Mouse (Mus musculus): ENCODE results near the gene Pak4.
A peak's percentile ranks its signal among the peaks of the same experiment; 100 is the strongest.

Pak4 gene

DNA sequence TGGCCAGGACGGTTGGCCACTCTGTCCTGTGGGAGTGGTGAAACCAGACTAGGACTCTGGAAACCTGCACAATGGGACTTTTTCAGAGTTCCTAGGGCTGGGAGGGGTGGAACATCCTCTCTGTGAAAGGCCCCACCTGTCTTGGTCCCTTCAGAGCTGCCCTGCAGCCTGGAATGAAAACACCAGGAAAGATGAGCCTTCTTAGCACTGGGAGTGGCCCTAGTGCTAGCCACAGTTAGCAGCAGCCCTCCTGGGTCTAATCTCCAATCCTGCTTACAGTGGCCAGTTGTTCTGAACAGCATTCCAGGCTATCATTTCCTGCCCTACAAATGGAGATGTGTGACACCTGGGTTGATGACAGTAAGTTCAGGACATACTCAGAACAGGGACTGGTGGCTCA is 6.1 kb downstream of the Pak4 start:
- DNase-seq (ENCODE audit: low spot score in 2 of 2) = no peak

DNA sequence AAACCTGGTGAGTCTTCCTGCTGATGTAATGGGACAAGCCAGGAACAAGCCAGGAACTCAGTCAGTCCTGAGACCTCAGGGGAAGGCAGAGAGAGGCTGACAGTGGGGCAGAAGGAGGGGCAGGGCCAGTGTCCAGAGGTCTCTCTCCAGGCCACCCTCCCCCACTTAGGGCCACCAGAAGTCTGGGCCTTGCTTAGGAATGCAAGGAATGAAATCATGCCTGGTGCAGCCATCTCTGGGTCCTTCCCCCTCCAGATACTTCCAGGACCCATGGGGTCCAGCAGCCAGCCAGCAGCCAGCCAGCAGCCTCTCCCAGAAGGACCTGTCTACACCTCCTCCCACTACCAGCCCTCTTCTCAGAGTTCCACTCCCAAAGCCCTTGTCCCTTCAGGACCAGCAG is 10.3 kb downstream of the Pak4 start:
- no peak for DNase-seq (ENCODE audit: low spot score in 2 of 2)

DNA sequence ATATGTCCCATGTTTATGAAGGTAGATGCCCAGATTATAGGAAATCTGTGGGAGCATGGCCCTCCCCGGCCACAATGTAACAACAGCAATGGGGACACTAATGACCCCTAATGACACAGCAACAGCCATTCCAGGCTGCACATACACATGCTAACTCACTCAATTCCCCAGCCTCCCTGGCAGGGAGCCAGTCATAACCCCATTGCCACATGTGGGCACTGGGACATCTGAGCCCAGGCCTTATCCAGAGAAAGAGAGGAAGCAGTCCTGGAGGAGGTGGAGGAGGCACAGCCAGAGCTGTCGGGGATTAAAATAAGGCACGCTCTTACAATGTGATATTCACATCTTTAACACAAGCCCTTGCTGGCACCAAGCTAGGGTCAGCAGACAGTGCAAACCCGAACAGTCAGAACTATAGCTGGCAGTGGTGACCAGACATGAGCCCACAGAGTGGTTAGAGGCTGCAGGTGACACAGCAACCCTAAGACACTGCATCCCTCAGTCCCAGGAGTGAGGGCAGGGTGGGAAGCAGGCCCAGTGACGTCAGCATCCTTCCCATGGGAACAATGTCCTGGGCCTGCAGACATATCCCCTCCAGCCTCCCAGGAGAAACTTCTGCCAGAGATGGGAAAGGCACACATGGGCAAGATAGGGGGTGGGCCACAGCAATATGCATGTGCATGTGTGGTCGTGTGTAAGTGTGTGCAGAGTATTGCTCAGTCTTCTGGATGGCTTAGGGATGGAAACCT is 11.1 kb downstream of the Pak4 start:
- DNase-seq (ENCODE audit: low spot score in 2 of 2) = no peak

DNA sequence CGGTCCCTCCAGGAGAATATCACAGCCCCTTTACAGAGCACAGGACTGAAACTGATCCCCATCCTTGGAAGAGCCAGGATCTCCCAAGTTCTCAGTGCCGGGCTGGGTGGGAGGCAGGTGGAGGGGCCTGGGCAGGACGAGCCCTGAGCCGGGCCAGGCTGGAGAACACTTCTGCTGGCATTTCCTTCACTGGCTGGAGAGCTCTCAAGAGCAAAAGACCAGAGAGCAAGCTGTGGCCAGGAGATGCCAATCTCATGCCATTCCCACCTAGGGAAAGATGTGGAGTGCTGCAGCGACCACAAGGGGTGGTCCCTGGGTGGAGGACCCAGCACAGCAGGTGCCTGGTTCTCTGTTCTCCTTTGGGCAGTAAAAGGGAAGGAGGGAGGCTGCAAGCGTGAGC is 13.0 kb downstream of the Pak4 start:
- no peak for DNase-seq (ENCODE audit: low spot score in 2 of 2)

DNA sequence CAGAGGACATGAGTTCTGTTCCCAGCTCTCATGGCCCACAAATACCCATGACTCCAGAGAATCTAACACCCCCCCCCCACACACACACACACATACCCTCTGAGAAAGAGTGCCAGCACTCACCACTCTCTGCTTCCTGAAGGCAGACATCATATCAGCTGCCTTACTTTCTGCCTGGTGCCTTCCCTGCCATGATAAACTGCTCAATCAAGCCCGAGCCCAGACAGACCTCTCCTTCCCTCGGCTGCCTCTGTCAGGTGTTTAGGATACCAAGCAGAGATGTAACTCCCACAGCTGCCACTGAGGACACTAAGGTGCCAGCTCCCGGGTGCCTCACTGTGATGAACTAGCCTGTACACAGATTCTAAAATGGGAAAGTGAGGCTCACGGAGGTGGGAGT is 13.5 kb downstream of the Pak4 start:
- no peak for DNase-seq (ENCODE audit: low spot score in 2 of 2)

- DNase-seq (ENCODE audit: low spot score in 2 of 2) = no peak
Observed at GRCm38 (mm10) chr7:28583570-28584344, 14.2 kb downstream of the Pak4 start.

GRCm38 (mm10) chr7:28582841-28583240 is 15.1 kb downstream of the Pak4 start:
- DNase-seq (ENCODE audit: low spot score in 2 of 2) = no peak

DNA sequence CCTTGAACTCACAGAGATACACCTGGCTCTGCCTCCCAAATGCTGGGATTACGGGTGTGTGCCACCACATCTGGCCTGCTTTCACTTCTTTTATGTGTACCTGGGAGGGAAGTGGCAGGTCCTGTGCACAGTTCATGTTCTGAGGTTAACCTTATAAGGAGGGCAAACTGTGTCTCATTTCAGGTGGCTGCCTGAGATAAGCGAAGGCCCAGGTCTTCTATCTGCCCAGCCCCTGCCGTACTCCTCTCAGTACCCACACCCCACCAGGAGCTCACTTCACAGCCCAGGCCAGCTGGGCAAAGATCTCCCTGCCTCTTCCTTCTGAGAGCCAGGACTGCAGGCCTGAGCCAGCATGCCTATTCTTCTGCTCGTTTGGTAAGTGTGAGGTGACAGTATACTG is 16.3 kb downstream of the Pak4 start:
- no peak for DNase-seq (ENCODE audit: low spot score in 2 of 2)

GRCm38 (mm10) chr7:28579826-28580225 is 18.2 kb downstream of the Pak4 start:
- no peak for DNase-seq (ENCODE audit: low spot score in 2 of 2)

DNA sequence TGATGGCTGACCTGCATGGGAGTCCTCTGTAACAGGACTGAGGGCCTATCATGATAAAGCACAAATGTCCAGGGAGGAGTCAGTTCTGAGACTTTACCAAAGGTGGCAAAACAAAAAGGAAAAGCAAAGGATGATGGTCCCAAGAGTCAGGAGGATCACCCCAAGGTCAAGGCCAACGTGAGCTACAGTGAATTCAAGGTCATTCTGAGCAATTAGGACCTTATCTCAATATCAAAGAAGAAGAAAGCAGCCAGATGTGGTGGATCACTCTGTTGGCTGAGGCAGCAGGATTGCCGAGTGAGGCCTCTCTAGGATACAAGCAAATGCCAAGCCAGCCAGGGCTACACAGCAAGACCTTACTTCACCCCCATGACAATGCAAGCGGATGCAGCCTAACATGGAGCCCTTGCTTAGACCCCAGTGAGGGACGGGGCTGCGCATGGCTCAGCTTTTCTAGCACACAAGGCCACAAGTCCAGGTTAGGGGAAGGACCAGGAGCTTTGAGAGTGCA is 19.4 kb downstream of the Pak4 start:
- DNase-seq (ENCODE audit: low spot score in 2 of 2) = no peak

DNA sequence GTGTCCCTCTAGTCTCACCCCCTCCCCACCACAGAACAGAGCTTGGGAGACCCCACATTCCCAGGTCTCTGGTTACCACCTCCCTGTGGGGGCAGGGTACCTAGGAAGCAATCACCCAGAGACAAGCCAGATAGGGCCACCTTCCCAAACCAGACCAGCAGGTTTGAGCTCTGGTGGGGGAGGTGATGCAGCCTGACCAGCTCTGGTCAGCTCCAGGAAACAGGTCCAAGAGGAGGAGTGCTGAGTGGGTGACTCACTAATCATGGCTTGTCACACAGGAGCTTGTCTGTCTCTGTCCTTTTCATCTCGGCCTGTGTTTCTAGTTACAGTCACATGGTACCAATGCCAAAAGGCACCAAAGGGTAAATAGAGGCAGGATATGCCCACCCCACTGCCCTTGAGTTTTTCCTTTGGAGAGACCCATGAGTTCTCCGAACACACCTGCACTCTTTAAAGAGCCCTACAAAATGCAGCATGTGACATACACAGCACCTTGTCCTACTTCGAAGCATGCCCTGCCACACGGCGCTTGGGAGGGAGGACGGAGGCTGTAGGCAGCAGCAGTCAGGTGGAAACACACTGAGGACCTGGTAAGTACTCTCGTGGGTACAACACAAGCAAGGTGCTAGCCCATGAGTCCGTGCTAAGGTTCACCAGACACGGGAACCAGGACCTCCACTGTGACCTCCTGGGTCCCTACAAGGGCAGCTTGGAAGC is 20.0 kb downstream of the Pak4 start:
- peak; percentile 65 to 69 for DNase-seq (ENCODE audit: low spot score in 2 of 2)

DNA sequence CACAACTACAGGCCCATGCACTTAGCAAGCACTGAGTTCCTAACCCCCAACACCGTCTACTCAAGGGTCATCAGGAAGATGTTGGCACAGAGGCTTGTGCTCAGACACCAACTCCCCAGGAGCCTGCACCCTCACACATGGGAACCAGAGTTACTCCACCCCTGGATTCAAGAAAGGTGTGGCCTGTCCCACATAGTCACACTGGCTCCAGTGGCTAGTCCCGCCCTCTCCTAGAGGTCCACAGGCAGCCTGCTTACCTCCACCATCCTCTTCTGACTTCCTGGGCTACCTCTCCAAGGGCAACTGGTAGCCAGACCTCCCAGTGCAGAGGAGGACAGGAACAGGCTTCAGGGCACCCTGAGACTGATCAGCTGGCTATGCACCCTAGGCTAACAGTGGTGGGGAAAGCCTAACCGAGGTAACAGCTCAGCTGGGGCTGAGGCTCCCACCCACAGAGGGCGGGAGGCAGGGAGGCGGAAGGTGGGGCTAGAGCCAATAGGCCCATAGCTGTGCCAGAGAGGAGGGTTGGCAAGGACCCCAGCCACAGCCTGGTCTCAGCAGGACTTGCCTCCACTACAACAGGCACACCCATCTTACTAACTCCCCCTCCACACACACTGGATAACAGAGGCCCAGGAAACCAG is 21.6 kb downstream of the Pak4 start:
- DNase-seq (ENCODE audit: low spot score in 2 of 2) = peak; percentile 82 to 85

DNA sequence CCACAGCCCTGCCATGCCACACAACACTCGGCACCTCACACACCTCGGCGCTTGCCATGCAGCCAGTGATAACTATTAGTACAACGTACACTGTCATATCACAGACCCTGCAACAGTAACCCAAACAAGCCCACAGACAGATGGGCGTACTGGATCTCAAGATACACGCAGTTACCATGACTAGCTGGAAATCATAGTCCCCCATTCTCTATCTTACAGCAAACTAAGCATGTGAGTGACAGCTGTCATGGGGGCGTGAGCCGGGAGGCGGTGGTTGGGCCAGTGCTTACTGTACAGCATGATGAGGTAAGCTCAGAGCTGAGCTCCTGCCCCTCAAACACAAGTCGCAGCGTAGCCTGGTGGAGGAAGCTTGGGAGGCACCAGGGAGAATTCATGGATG is 22.4 kb downstream of the Pak4 start:
- no peak for DNase-seq (ENCODE audit: low spot score in 2 of 2)

GRCm38 (mm10) chr7:28573236-28573635 is 24.7 kb downstream of the Pak4 start:
- DNase-seq (ENCODE audit: low spot score in 2 of 2) = no peak

- no peak for DNase-seq (ENCODE audit: low spot score in 2 of 2)
Observed at GRCm38 (mm10) chr7:28572689-28573088, 25.3 kb downstream of the Pak4 start.

- no peak for DNase-seq (ENCODE audit: low spot score in 2 of 2)
Observed at GRCm38 (mm10) chr7:28570982-28571682, 26.9 kb downstream of the Pak4 start.

DNA sequence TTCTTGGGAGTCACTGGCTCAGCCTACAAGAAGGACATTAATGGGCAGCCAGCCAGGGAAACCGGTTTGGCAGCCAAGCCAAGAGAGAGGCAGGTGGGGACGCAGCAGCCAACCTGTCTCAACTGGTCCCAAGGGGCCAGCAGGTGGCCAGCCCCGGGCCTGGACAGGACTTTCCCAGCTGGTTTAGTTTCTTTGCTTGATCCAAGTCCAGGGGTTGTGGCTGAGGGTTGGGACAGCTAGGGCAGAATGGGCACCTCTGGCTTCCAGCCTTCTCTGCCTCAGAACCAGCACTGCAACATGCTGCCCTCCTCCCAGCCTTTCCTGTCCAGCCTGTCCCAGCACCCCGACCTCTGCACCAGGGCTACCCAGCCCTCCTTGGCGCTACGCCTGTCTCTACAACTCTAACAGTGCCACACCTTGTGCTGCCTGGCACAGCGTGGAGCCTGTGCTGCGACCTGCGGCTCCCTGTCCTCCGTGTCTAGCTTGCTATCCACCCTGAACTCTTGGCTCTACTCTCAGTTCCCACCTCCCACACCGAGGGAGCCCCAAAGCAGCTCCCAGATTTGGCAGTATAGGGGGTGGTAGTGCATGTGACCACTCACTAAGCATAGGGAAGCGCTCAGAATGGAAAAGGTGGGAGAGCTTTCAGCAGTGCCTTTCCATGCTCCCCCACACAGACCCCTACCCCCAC is 27.5 kb downstream of the Pak4 start:
- DNase-seq (ENCODE audit: low spot score in 2 of 2) = peak; percentile 81 to 87

DNA sequence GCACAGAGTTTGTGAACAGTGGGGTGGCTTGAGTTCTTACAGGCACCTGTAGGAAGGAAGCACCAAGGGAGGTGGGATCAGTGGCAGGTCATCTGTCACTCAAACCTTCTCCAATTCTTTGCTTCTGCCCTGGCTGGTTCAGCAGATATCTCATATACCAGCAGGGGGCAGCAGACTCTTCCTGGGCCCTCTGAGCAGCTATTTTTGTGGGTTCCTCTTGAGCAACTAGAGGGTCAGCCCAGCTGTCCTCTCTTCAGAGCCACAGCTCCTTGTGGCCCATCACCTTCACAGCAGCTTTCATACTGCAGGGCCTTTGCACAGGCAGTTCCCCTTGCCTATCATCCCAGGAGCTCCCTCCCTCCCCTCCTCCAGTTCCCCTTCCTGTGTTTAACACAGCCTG is 29.7 kb downstream of the Pak4 start:
- peak in 1 of 2 experiments; percentile 43 for DNase-seq (ENCODE audit: low spot score in 2 of 2)

DNA sequence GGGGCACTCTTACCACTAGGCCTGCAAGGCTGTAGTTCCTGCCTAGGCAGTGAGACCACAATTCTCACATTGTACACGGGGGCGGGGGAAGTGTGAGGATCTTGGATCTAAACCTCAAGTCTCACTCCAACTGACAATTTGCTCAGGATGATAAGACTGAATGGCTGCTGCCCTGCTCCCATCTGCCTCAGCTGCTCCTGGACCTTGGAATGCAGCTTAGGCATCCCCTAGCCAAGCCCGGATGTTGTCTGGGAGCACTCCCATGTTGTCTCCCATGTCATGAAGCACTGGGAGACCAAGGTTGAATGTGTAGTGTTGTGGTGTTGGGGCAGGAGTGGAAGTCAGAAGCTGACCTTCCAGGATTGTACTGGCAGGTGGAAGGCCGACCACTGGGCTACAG is 30.4 kb downstream of the Pak4 start:
- DNase-seq (ENCODE audit: low spot score in 2 of 2) = no peak

DNA sequence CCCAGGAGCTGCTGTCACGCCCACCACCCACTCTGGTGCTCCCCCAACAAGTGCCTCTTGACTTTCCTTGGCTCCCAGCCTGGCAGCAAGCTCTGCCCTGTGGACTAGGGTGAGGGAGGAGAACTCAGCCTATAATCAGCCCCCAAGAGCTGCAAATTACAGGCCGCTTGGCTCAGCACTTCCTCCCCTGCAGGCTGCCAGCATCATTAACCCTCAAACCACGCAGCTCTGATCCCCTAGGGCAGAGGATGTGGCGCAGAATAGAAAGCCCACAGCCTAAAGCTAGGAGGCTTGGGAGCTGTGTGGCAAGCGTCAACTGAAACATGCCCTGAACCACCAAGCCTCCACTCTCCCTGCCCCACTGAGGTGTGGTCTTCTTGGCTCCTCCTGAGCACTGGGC is 32.6 kb downstream of the Pak4 start:
- no peak for DNase-seq (ENCODE audit: low spot score in 2 of 2)

- DNase-seq (ENCODE audit: low spot score in 2 of 2) = no peak
Observed at GRCm38 (mm10) chr7:28562951-28563350, 35.0 kb downstream of the Pak4 start.

Measured in urinary bladder, postnatal 4 days (tissue).